Mouse (Mus musculus): ENCODE results near the gene Gm9837.

- no peak for TF ChIP-seq EP300 (IDR thresholded peaks at IDR 0.05)
- TF ChIP-seq CTCF (IDR thresholded peaks at IDR 0.05), result no peak
Measured at GRCm38 (mm10) chr11:53475620-53476019, 5.3 kb upstream of the Gm9837 start.
